Mouse (Mus musculus) forelimb bud, embryonic 11.5 days (tissue): ENCODE measurements around the gene Mak.
"Not testable (repeated sequence)": the region's sequence is repeated elsewhere in the genome, so short reads cannot be mapped to it uniquely, and the experiment has no call there.

Source experiments
- DNase-seq: peaks from one replicate; pipeline ENCODE4 v3.0.0-alpha.2; 2012; ENCODE audit warnings: low read depth, low spot score

Mak gene

DNA sequence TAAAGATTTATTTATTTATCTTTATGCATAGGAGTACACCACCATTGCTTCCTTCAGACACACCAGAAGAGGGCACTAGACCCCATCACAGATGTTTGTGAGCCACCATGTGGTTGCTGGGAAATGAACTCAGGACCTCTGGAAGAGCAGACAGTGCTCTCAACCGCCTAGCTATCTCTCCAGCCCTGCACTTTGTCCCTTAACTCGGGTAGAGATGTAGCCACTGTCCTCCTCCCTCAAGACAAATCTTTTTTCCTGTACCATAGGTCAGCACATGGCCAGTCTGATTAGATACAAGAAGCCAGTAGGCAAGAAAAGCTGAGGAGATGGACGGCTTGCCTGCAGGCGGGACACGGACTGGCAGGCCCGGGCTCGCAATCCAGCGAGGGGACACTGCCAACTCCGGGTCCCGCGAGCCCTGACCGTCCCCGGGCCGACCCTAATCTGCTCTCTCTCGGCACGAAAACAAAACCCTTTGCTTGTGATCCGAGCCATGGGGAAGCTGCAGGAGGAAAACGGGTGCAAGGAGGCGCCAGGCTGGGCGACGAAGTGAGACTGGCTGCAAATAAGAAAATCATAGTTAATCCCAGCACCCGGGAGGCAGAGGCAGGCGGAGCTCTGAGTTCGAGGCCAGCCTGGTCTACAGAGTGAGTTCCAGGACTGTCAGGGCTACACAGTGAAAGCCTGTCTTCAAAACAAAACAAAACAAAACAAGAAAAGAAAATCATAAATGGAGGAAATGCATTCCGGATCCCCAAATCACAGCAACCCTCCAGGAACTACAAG, 79.2 kb downstream of the Mak start:
- DNase-seq = no peak

DNA sequence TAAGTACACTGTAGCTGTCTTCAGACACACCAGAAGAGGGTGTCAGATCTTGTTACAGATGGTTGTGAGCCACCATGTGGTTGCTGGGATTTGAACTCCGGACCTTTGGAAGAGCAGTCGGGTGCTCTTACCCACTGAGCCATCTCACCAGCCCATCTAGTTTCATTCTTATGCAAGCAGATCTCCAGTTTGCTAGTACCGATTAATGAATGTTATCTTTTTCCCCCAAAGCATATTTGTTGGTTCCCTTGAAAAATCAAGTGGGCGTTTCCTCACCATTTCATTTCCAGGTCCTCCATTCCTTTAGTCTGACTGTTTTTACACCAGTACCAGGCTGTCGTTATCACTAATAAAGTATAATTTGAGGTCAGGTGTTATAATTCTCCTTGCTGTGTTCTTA, 81.0 kb downstream of the Mak start:
- DNase-seq = not testable (repeated sequence)

DNA sequence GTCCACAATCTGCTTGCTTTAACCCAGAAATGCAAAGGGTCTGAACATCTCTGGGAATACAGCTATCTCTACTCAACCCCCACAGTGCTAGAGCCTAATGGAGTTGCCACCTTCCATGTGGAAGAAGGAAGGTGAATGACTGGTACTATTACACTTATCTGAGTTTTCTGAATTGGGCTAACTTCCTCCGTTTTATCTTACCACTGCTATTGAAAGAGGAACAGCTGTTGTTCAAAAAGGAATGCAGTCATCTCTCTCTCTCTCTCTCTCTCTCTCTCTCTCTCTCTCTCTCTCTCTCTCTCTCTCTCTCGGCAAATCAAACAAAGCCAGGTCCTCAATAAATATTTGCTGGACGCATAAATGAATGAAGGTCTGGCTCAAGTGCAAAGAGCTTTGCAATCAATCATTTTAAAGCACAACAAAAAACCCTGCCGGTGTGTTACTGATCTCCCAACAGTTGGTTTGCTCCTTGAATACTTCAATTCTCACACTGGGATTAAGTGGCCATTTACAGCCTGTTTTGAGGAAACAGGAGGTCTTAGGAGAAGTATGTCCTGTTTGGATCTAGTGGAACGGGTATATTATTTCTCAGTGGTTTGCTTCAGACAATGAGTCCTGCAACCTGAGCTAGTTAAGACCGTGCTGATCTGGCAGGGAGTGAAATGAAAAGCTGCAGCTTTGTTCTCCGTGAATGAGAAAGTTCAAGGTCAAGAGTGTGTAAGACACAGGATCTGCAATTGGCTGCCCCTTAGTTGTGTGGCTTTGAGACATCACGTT, 84.8 kb downstream of the Mak start:
- no peak for DNase-seq

DNA sequence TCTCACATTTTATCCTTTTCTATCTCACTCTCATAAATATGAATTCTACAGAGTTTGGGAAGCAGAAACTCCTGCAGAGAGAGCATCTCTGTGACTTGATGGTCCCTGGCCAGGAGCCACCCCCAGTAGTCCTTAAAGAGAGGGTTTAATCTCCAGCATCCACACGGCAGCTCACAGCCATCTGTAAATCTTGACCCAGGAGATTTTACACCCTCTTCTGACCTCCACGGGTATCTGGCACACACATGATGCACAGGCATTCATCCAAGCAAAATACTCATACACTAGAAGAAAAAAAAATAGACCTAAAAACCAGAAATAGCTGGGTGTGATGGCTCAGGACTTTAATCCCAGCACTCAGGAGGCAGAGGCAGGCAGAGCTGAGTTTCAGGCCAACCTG, 91.1 kb downstream of the Mak start:
- no peak for DNase-seq

DNA sequence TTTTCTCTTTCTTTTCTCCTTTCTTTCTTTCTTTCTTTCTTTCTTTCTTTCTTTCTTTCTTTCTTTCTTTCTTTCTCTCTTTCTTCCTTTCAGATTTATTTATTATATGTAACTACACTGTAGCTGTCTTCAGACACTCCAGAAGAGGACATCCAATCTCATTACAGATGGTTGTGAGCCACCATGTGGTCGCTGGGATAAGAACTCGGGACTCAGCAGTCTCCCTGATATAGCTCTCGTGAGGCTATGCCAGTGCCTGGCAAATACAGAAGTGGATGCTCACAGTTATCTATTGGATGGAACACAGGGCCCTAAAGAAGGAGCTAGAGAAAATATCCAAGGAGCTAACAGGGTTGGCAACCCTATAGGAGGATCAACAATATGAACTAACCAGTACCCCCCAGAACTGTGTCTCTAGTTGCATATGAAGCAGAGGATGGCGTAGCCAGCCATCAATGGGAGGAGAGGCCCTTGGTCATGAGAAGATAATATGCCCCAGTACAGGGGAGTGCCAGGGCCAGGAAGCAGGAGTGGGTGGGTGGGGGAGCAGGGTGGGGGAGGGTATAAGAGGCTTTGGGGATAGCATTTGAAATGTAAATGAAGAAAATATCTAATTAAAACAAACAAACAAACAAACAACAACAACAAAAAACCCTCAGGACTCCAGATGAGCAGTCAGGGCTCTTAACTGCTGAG, 91.8 kb downstream of the Mak start:
- DNase-seq = not testable (repeated sequence)

DNA sequence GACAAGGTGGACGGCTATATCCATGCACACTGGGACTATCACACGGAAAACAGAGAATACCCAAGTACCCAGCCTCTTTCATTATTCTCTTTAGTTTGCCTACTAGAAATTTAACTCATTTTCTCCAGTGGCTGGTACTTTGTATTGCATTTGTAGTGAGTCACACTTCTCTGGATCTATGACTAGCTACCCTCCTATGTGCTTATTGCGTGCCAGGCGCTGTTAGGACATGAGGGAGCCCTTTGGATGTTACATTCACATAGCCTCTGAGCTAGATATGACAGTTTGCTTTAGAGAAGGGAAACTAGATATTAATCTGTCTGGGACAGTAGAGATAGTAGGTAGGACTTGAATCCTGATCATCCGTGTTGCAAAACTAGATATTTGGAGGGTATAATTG, 93.4 kb downstream of the Mak start:
- no peak for DNase-seq

DNA sequence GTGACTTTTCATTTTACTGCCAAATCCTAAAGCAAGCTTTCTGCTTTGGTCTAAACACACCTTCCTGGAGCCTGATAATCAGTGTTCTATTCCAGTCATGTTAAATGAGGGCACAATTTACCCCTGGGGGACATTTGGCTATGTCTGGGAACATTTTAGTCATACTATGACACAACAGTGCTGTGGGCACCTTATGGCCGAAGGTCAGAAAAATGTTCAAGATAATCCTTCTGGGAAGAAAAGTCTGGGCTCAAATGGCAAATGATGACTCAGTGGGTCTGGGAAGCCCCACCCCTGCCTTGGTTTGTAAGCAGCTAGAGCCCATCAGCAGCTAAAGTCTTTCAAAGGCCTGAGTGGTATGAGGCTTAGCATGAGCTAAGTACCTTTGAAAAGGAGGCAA, 96.7 kb downstream of the Mak start:
- no peak for DNase-seq

DNA sequence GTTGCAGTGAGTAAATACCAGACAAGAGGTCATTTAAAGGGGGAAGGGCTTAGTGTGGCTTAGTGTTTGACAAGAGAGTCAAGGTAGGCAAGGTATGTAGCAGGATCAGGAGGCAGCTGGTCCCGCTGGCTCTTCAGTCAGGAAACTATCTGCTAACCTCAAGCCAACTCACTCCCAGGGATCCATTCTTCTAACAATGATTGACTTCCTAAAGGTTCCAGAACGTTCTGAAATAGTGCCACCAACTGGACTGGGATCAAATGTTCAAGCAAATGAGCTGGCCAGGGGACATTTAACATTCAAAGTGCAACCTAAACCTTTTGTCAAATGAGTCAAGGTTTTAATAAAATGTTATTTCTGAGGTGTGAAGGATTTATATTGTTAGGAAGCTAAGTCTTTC, 100.2 kb downstream of the Mak start:
- DNase-seq = no peak

DNA sequence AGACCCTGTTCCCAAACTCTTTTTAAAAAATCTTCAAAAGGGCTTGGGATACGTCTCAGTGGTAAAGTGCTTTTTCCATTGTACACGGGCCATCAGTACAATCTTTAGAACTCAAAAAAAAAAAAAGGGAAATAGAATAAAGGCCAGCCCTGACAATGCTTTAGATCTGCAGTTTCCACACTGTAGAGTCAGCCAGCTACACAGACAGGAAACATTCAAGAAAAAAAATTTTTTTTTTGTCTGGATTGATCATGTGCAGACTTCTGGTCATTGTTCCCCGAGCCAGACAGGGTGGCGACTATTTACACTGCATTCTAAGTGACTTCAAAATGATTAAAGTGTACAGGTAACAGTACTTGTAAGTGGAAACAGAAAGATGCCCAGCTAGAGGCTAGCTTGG, 100.9 kb downstream of the Mak start:
- no peak for DNase-seq

DNA sequence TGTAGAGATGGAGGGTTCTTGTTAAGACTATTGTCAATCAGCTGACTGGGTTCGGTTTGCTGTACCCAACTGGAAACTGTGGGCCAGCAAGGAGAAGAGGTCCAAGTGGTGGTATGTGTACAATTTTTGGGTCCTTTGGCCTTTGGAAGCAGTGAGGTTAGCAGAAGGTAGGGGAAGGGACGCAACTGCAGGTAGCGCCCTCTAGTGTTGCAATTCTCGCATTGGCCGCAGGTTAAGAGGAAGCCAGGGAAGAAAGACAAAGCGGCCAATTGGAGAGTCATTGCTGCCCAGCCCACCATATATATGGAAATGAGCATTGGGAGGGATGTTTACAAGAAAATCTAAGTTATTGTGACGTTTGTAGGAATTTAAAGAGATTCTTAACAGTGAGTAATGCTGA, 101.9 kb downstream of the Mak start:
- DNase-seq = peak; percentile 35
